16 mouse cellular contexts compared by ENCODE assay signal in genomic region chrX:157506400-157506799, GRCm38 (mm10).
"Had no signal": no experiment of that assay in that cellular context is flagged by ENCODE, and none has a peak within 500 bp of the region (broad histone marks: within the 10 kb centered on the region; RNA-seq: fewer than 3 reads in every experiment).

No protein-coding gene starts in this region.

- H3K27me3 ChIP-seq: neural tube, embryonic 13.5 days; neural tube, embryonic 15.5 days; stomach, embryonic 15.5 days had no signal

- H3K9ac ChIP-seq: neural tube, embryonic 13.5 days; neural tube, embryonic 15.5 days; stomach, embryonic 15.5 days had no signal

- H3K9me3 ChIP-seq: neural tube, embryonic 13.5 days; neural tube, embryonic 15.5 days; stomach, embryonic 15.5 days had no signal

- H3K36me3 ChIP-seq: neural tube, embryonic 13.5 days; neural tube, embryonic 15.5 days; stomach, embryonic 15.5 days had no signal

- H3K4me3 ChIP-seq: neural tube, embryonic 13.5 days; neural tube, embryonic 15.5 days; stomach, embryonic 15.5 days had no signal

- DNase-seq: retina, postnatal 1 day; right cerebral cortex, adult 18-20 months; right cerebral cortex, postnatal 14 days; right cerebral cortex, postnatal 25 days; right cerebral cortex, postnatal 4 days; spleen, adult 18-20 months; thymus, adult 18-20 months; thymus, adult 2 months; thymus, postnatal 14 days; thymus, postnatal 25 days; thymus, postnatal 36 days; thymus, postnatal 4 days had no signal

- H3K27ac ChIP-seq: neural tube, embryonic 13.5 days; neural tube, embryonic 15.5 days; stomach, embryonic 15.5 days; stomach, postnatal 0 days had no signal

- H3K4me1 ChIP-seq: neural tube, embryonic 13.5 days; neural tube, embryonic 15.5 days; stomach, embryonic 15.5 days had no signal
